29 mouse cellular contexts compared by ENCODE assay signal in the genomic region with DNA sequence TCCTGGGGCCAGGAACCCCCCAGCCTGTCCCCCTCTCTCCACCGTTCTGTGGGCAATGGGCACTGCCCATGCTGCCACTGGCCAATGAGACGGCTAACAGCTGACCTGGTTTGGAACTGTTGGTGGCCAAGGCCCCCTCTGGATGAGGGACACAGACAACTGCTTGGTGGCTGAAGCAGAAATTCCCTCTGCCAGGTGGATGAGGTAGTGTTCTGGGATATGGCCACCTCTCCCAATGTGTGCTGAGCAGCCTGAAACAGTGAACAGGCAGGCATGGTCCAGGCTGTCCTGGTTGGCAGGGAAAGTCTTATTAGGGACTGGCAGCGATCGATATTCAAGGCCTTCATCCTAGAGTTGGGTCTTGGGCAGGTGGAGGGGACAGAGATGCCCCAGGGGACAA. TPM values are rescaled to one million over a fixed set of nuclear protein-coding genes. Genes with fewer than 3 reads are reported as not detected.
DNase-seq lines count a peak whose midpoint lies in the region; ATAC-seq and TF ChIP-seq lines count a peak whose summit lies in the region.
"Had no signal": no experiment of that assay in that cellular context is flagged by ENCODE, and none has a peak within 500 bp of the region (broad histone marks: within the 10 kb centered on the region; RNA-seq: fewer than 3 reads in every experiment).

No protein-coding gene starts in this region.

- intact Hi-C loops in gastrocnemius, adult 2 months (cut with DNase I) = loop anchor here (5.0 kb wide), 1 partner anchor 37 kb away; no protein-coding TSS in a partner anchor
- intact Hi-C loops in gastrocnemius, postnatal 36 days (cut with DNase I) = loop anchor here (5.0 kb wide), 1 partner anchor 37 kb away; no protein-coding TSS in a partner anchor

- DNase-seq in gastrocnemius, adult 2 months = no peak
- DNase-seq in gastrocnemius, postnatal 36 days = no peak
- DNase-seq in lung, postnatal 0 days (ENCODE audit: low spot score) = no peak
- no peak for DNase-seq in lung, postnatal 25 days (ENCODE audit: low spot score)
- peak; percentile 77 for DNase-seq in cerebellum, adult 9-10 months
- DNase-seq in frontal cortex, adult 2 months (ENCODE audit: extremely low spot score in 1 of 2, low spot score in 1 of 2) = no peak
- DNase-seq: adrenal gland, postnatal 14 days; gastrocnemius, postnatal 25 days; heart, postnatal 14 days; kidney, adult 9 months; kidney, postnatal 25 days; layer of hippocampus, adult 9-11 months; thymus, adult 2 months had no signal

- H3K9me3 ChIP-seq in lung, postnatal 0 days (ENCODE audit: low read length) = no peaks in the 10 kb centered on the region
- no peaks in the 10 kb centered on the region; the same call in 1 of the 2 replicates for H3K9me3 ChIP-seq in embryonic facial prominence, embryonic 15.5 days (replicated peaks)
- H3K9me3 ChIP-seq: heart, embryonic 10.5 days; hindbrain, embryonic 12.5 days; liver, embryonic 12.5 days; midbrain, embryonic 15.5 days; neural tube, embryonic 15.5 days had no signal

- no peak overlapping the region for H3K4me2 ChIP-seq in lung, postnatal 0 days (replicated peaks; ENCODE audit: low read depth, low read length)
- no peak overlapping the region for H3K4me2 ChIP-seq in embryonic facial prominence, embryonic 15.5 days (replicated peaks)
- H3K4me2 ChIP-seq: hindbrain, embryonic 12.5 days; liver, embryonic 12.5 days; lung, embryonic 14.5 days; midbrain, embryonic 15.5 days; neural tube, embryonic 15.5 days had no signal

- no peaks in the 10 kb centered on the region for H3K27me3 ChIP-seq in lung, postnatal 0 days (replicated peaks; ENCODE audit: insufficient read depth, low read length)
- H3K27me3 ChIP-seq in embryonic facial prominence, embryonic 15.5 days = no peaks in the 10 kb centered on the region
- H3K27me3 ChIP-seq: hindbrain, embryonic 12.5 days; liver, embryonic 12.5 days; midbrain, embryonic 15.5 days; neural tube, embryonic 15.5 days had no signal

- H3K4me1 ChIP-seq in lung, postnatal 0 days (ENCODE audit: insufficient read depth, low read depth, low read length) = peaks cover 23% of the 10 kb centered on the region
- H3K4me1 ChIP-seq in embryonic facial prominence, embryonic 15.5 days = peaks cover 65% of the 10 kb centered on the region

- ATAC-seq in lung, postnatal 0 days = no peak
- ATAC-seq in embryonic facial prominence, embryonic 15.5 days (ENCODE audit: insufficient number of reproducible peaks, low FRiP score, low TSS enrichment, low read depth) = no peak
- ATAC-seq in megakaryocyte, adult 5-6 weeks (ENCODE audit: poor library complexity, severe bottlenecking) = no peak
- ATAC-seq: activated CD4-positive, CD25-positive, alpha-beta regulatory T cell, adult 4 months; CD4-positive, CD25-positive, alpha-beta regulatory T cell, adult 4 months; liver, embryonic 12.5 days; midbrain, embryonic 15.5 days had no signal

- WGBS in lung, postnatal 0 days = 80% methylated on average over 4 of the region's 4 CpGs
- 78% methylated on average over 4 of the region's 4 CpGs for WGBS in embryonic facial prominence, embryonic 15.5 days

- H3K36me3 ChIP-seq in lung, postnatal 0 days (ENCODE audit: insufficient read depth, low read length) = peaks cover 5% of the 10 kb centered on the region; the same call in 1 of the 2 replicates
- 0 out of 2 replicates have a peak, but pooled peaks cover 3% of the 10 kb centered on the region for H3K36me3 ChIP-seq in embryonic facial prominence, embryonic 15.5 days
- H3K36me3 ChIP-seq: hindbrain, embryonic 12.5 days; midbrain, embryonic 15.5 days; neural tube, embryonic 15.5 days had no signal

- no peak overlapping the region for H3K4me3 ChIP-seq in gastrocnemius, adult 2 months
- no peak overlapping the region for H3K4me3 ChIP-seq in lung, postnatal 0 days (ENCODE audit: low read depth, low read length)
- H3K4me3 ChIP-seq in embryonic facial prominence, embryonic 15.5 days (replicated peaks) = no peak overlapping the region
- H3K4me3 ChIP-seq: heart, embryonic 10.5 days; hindbrain, embryonic 12.5 days; left cerebral cortex, adult 2 months; liver, embryonic 12.5 days; megakaryocyte, embryonic 14.5 days; midbrain, embryonic 15.5 days; neural tube, embryonic 15.5 days had no signal

- TF ChIP-seq CTCF in gastrocnemius, adult 2 months (IDR thresholded peaks at IDR 0.05) = no peak
- TF ChIP-seq CTCF in lung, postnatal 0 days (IDR thresholded peaks at IDR 0.05) = no peak

- TF ChIP-seq EP300 in lung, postnatal 0 days (IDR thresholded peaks at IDR 0.05) = no peak

- peak overlapping the region; percentile 89 for H3K27ac ChIP-seq in gastrocnemius, adult 2 months
- H3K27ac ChIP-seq in lung, postnatal 0 days (ENCODE audit: low read length) = 0 out of 2 replicates have a peak overlapping the region, but pooled peaks have one; percentile 20
- peak overlapping the region; percentile 59; the same call in 1 of the 2 replicates for H3K27ac ChIP-seq in embryonic facial prominence, embryonic 15.5 days (replicated peaks)
- H3K27ac ChIP-seq: heart, embryonic 10.5 days; hindbrain, embryonic 12.5 days; left cerebral cortex, adult 2 months; liver, embryonic 12.5 days; midbrain, embryonic 15.5 days; neural tube, embryonic 15.5 days had no signal

- no peak overlapping the region for H3K9ac ChIP-seq in lung, postnatal 0 days (replicated peaks; ENCODE audit: low read depth)
- H3K9ac ChIP-seq in embryonic facial prominence, embryonic 15.5 days = no peak overlapping the region
- H3K9ac ChIP-seq: liver, embryonic 12.5 days; lung, embryonic 14.5 days; midbrain, embryonic 15.5 days; neural tube, embryonic 15.5 days had no signal

RNA-seq across cellular contexts. Expression of a gene that starts 10.4 kb away (rescaled TPM):
- total RNA-seq in gastrocnemius, adult 2 months (2021) = not detected
- not detected for total RNA-seq in gastrocnemius, postnatal 36 days (2021)
- not detected in 2 replicates for polyA plus RNA-seq in lung, postnatal 0 days (2015; fragmentation: Nextera tagmentation; extraction: Ambion mirVana)
- not detected in 2 replicates for polyA plus RNA-seq in embryonic facial prominence, embryonic 15.5 days (2015; fragmentation: Nextera tagmentation; extraction: Ambion mirVana)
- not detected in 2 replicates for total RNA-seq in megakaryocyte, adult 5-6 weeks (2015)
- not detected in 2 replicates for total RNA-seq in megakaryocyte, adult 5-6 weeks (2017)
- not detected in 2 replicates for polyA plus RNA-seq in frontal cortex, adult 2 months (2012; rRNA removed)
- total RNA-seq: adrenal gland, postnatal 14 days; ES-E14; gastrocnemius, postnatal 25 days; heart, postnatal 14 days; left cerebral cortex, adult 2 months had no signal
- polyA plus RNA-seq: CD4-positive, CD25-positive, alpha-beta regulatory T cell, adult 4 months; forebrain, embryonic 11.5 days; heart, embryonic 10.5 days; hindbrain, embryonic 12.5 days; limb, embryonic 11.5 days; liver, embryonic 12.5 days; lung, embryonic 14.5 days; midbrain, embryonic 15.5 days; neural tube, embryonic 15.5 days; stomach, embryonic 14.5 days had no signal

RNA-seq across cellular contexts. Expression of a gene that starts 23.6 kb away (rescaled TPM):
- total RNA-seq in gastrocnemius, adult 2 months (2021) = under 1 TPM in 1 of 2 experiments, not detected in 1; 0.06 TPM
- total RNA-seq in gastrocnemius, postnatal 36 days (2021) = not detected
- polyA plus RNA-seq in lung, postnatal 0 days (2015; fragmentation: Nextera tagmentation; extraction: Ambion mirVana) = 0.04 TPM in 1 of 2 replicates, not detected in the other
- 0.12 and 0.53 TPM in 2 replicates for polyA plus RNA-seq in embryonic facial prominence, embryonic 15.5 days (2015; fragmentation: Nextera tagmentation; extraction: Ambion mirVana)
- 0.41 TPM in 1 of 2 replicates, not detected in the other for total RNA-seq in megakaryocyte, adult 5-6 weeks (2015)
- 0.04 TPM in 1 of 2 replicates, not detected in the other for total RNA-seq in megakaryocyte, adult 5-6 weeks (2017)
- polyA plus RNA-seq in frontal cortex, adult 2 months (2012; rRNA removed) = 0.86 and 1.6 TPM in 2 replicates
- polyA plus RNA-seq: activated CD4-positive, CD25-positive, alpha-beta regulatory T cell, adult 4 months; CD4-positive, CD25-positive, alpha-beta regulatory T cell, adult 4 months; heart, embryonic 10.5 days; liver, embryonic 12.5 days had no signal

RNA-seq across cellular contexts. Expression of a gene that starts 39.6 kb away (rescaled TPM):
- total RNA-seq in gastrocnemius, adult 2 months (2021) = 10 to 100 TPM; 14.7 to 26.7 TPM
- 10 to 100 TPM; 19.0 to 21.8 TPM for total RNA-seq in gastrocnemius, postnatal 36 days (2021)
- 26.9 and 33.4 TPM in 2 replicates for polyA plus RNA-seq in lung, postnatal 0 days (2015; fragmentation: Nextera tagmentation; extraction: Ambion mirVana)
- 29.4 and 33.5 TPM in 2 replicates for polyA plus RNA-seq in embryonic facial prominence, embryonic 15.5 days (2015; fragmentation: Nextera tagmentation; extraction: Ambion mirVana)
- total RNA-seq in megakaryocyte, adult 5-6 weeks (2015) = 151 and 156 TPM in 2 replicates
- total RNA-seq in megakaryocyte, adult 5-6 weeks (2017) = 88.0 and 90.9 TPM in 2 replicates
- 56.5 and 73.7 TPM in 2 replicates for polyA plus RNA-seq in frontal cortex, adult 2 months (2012; rRNA removed)

Comparison
In these comparisons a context has a peak if more than half of its experiments do, and no peak if none do; other contexts are left out.
1. H3K27ac ChIP-seq: peak in every context shown above with its lines; median percentile 89 in gastrocnemius, adult 2 months; 59 in embryonic facial prominence, embryonic 15.5 days; 20 in lung, postnatal 0 days.